Mouse (Mus musculus): ENCODE results near the gene Elof1. TPM values are rescaled to one million over a fixed set of nuclear protein-coding genes. Genes with fewer than 3 reads are reported as not detected.

Gene Elof1
- polyA plus RNA-seq, 1 experiment from 2014 or later: 196 TPM

GRCm38 (mm10) chr9:22134988-22135643 lies 18.1 kb upstream of the Elof1 start:
- WGBS: 77% methylated on average over 9 of the region's 9 CpGs
- Histone ChIP-seq H3K27ac (no peak overlapping the region), H3K4me3 (no peak overlapping the region), H3K4me2 (no peak overlapping the region), H3K9ac (no peak overlapping the region), H3K9me3 (no peaks in the 10 kb centered on the region), H3K27me3 (no peaks in the 10 kb centered on the region), H3K4me1 (peaks cover 15% of the 10 kb centered on the region), H3K36me3 (no peaks in the 10 kb centered on the region)
- ATAC-seq (ENCODE audit: borderline replicate concordance, extremely low read depth, low FRiP score, low TSS enrichment): no peak

DNA sequence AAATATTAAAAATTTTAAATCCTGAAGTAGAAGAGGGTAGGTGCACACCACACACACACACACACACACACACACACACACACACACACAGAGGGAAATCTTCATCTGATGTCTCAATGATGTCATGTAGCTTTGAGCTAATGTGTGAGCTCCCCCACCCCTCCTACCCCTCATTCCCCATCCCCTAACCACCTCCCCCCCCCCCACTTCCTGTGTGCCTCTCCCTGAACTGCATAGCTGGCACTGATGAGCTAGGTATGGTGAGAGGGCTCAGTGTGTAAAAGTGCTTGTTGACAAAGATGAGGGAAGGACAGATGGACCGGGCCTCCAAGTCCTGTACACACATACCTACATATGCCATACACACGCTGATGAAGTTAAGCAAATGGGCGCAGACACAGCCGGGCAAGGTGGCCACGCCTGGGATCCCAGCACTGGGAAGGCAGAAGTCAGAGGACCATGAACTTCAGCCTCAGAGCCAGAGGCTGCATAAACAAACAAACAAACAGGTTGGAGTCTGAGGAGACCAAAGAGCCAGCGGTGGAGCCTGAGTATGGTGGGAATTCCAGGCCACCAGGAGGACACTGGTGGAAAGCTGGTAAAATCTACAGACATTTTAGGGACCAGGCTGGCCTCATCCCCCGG lies 17.4 kb upstream of the Elof1 start:
- peaks cover 15% of the 10 kb centered on the region for H3K4me1 ChIP-seq
- no peak overlapping the region for H3K27ac ChIP-seq
- no peak for ATAC-seq (ENCODE audit: borderline replicate concordance, extremely low read depth, low FRiP score, low TSS enrichment)
- H3K9me3 ChIP-seq: no peaks in the 10 kb centered on the region
- H3K4me2 ChIP-seq: no peak overlapping the region
- H3K9ac ChIP-seq: no peak overlapping the region
- no peak overlapping the region for H3K4me3 ChIP-seq
- H3K36me3 ChIP-seq: no peaks in the 10 kb centered on the region
- H3K27me3 ChIP-seq: no peaks in the 10 kb centered on the region
- 67% methylated on average over 7 of the region's 7 CpGs for WGBS

DNA sequence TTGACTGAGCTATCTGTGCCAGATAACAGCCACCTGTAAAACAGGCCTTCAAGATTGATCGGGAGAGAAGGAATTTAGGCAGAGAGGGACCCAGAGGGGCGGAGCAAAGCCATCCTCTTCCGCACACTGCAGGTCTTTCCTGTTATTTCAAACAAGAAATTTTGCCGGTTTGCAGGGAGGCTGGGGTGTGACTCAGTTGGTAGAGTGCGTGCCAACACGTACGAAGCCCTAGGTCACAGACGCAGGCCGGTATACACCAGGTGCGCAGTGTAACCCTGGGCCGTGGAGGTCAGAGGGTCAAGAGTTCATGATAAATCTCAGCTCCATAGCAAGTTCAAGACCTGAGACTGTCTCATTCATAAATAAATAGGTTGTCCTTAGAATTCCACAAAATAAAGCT lies 15.2 kb upstream of the Elof1 start:
- Histone ChIP-seq H3K9ac (no peak overlapping the region), H3K36me3 (no peaks in the 10 kb centered on the region), H3K4me1 (peaks cover 15% of the 10 kb centered on the region), H3K4me2 (peak overlapping the region; percentile 85), H3K9me3 (no peaks in the 10 kb centered on the region), H3K4me3 (peak overlapping the region; percentile 37), H3K27me3 (no peaks in the 10 kb centered on the region), H3K27ac (no peak overlapping the region)
- ATAC-seq (ENCODE audit: borderline replicate concordance, extremely low read depth, low FRiP score, low TSS enrichment): no peak
- WGBS: 25% methylated on average over 11 of the region's 11 CpGs

DNA sequence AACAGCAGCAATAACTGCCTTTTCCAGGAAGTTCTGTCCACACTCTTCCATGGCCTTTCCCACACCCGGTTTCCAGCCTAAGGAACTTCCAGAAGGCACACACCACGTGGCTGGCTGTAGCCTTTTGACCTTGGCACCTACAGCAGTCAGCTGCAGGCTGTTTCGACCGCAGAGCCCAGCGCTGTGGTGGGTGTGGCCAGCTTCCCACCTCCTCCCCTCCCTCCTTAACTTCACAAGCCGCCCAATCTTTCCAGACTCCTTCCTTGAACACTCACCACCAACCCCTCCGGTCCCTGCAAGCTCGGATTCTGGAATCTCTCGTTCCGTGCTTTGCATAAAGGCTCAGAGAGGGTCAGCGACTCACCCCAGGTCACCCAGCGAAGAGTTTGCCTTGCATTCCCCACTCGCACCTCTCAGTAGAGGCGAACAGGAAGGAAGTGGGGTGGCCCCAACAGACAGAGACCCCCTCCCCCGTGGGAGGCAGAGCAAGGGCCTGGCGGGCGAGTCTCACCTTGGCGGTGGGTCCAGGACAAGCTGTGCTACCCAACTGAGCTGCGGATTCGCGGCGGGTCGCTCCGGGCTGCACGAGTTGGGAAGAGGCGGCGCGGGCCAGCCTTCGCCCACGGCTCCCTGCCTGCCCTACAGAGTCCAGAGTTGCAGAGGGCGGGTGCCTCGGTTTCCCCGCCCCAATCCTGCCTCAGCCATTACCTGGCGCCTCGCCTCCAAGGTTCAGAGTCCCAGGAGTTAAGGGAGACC lies 14.4 kb upstream of the Elof1 start:
- Histone ChIP-seq H3K9ac (peak overlapping the region; percentile 39), H3K9me3 (no peaks in the 10 kb centered on the region), H3K36me3 (no peaks in the 10 kb centered on the region), H3K4me1 (peaks cover 15% of the 10 kb centered on the region), H3K4me2 (peak overlapping the region; percentile 85), H3K27ac (no peak overlapping the region), H3K4me3 (peak overlapping the region; percentile 37), H3K27me3 (no peaks in the 10 kb centered on the region)
- WGBS: 2% methylated on average over 35 of the region's 35 CpGs
- ATAC-seq (ENCODE audit: borderline replicate concordance, extremely low read depth, low FRiP score, low TSS enrichment): peak; percentile 67; the same call in 1 of the 2 replicates

GRCm38 (mm10) chr9:22125246-22126027 lies 8.5 kb upstream of the Elof1 start:
- Histone ChIP-seq H3K27me3 (no peaks in the 10 kb centered on the region), H3K27ac (no peak overlapping the region), H3K4me3 (no peak overlapping the region), H3K9me3 (no peaks in the 10 kb centered on the region), H3K4me1 (no peaks in the 10 kb centered on the region), H3K36me3 (no peaks in the 10 kb centered on the region), H3K9ac (no peak overlapping the region), H3K4me2 (no peak overlapping the region)
- no peak for ATAC-seq (ENCODE audit: borderline replicate concordance, extremely low read depth, low FRiP score, low TSS enrichment)
- WGBS: 84% methylated on average over 15 of the region's 15 CpGs

- Histone ChIP-seq H3K4me1 (no peaks in the 10 kb centered on the region), H3K36me3 (no peaks in the 10 kb centered on the region), H3K4me2 (no peak overlapping the region), H3K4me3 (no peak overlapping the region), H3K27ac (no peak overlapping the region), H3K9ac (no peak overlapping the region), H3K27me3 (no peaks in the 10 kb centered on the region), H3K9me3 (no peaks in the 10 kb centered on the region)
- no peak for ATAC-seq (ENCODE audit: borderline replicate concordance, extremely low read depth, low FRiP score, low TSS enrichment)
- WGBS: 80% methylated on average over 3 of the region's 3 CpGs
Measured at GRCm38 (mm10) chr9:22124169-22124568, 7.2 kb upstream of the Elof1 start.

- no peak overlapping the region for H3K9ac ChIP-seq
- no peaks in the 10 kb centered on the region for H3K36me3 ChIP-seq
- no peak overlapping the region for H3K4me2 ChIP-seq
- H3K4me3 ChIP-seq: no peak overlapping the region
- H3K27ac ChIP-seq: no peak overlapping the region
- no peaks in the 10 kb centered on the region for H3K27me3 ChIP-seq
- 77% methylated on average over 7 of the region's 7 CpGs for WGBS
- no peak for ATAC-seq (ENCODE audit: borderline replicate concordance, extremely low read depth, low FRiP score, low TSS enrichment)
- H3K4me1 ChIP-seq: no peaks in the 10 kb centered on the region
- no peaks in the 10 kb centered on the region for H3K9me3 ChIP-seq
Measured at GRCm38 (mm10) chr9:22123069-22123609, 6.2 kb upstream of the Elof1 start.

DNA sequence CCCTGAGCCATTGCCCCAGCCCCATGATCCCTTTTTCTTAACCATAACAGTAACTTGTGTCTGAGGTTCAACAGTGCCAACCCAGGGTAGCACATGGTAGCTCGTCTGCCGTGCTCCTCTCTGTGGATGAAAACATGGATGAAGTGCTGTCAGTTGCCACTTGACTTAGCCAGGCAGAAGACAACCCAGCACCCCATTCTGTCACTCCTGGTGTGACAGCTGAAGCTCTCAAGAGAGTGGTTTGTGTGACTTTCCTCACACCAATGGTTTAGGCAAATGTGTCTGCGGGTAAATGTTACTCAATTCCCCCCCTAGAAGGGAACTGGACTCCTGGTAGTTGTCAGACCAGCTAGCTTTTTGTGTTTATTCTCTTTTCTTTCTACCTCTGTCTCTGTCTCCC lies 5.0 kb upstream of the Elof1 start:
- H3K36me3 ChIP-seq: no peaks in the 10 kb centered on the region
- no peak for ATAC-seq (ENCODE audit: borderline replicate concordance, extremely low read depth, low FRiP score, low TSS enrichment)
- H3K9ac ChIP-seq: no peak overlapping the region
- H3K27ac ChIP-seq: no peak overlapping the region
- H3K4me2 ChIP-seq: no peak overlapping the region
- WGBS: 50% methylated on average over 3 of the region's 3 CpGs
- no peaks in the 10 kb centered on the region for H3K9me3 ChIP-seq
- no peaks in the 10 kb centered on the region for H3K27me3 ChIP-seq
- H3K4me1 ChIP-seq: peaks cover 6% of the 10 kb centered on the region; the same call in 1 of the 2 replicates
- no peak overlapping the region for H3K4me3 ChIP-seq

GRCm38 (mm10) chr9:22121545-22121944 lies 4.6 kb upstream of the Elof1 start:
- no peak for ATAC-seq (ENCODE audit: borderline replicate concordance, extremely low read depth, low FRiP score, low TSS enrichment)
- H3K9me3 ChIP-seq: no peaks in the 10 kb centered on the region
- no peak overlapping the region for H3K4me2 ChIP-seq
- no peak overlapping the region for H3K27ac ChIP-seq
- no peaks in the 10 kb centered on the region for H3K36me3 ChIP-seq
- peaks cover 6% of the 10 kb centered on the region; the same call in 1 of the 2 replicates for H3K4me1 ChIP-seq
- H3K9ac ChIP-seq: no peak overlapping the region
- H3K4me3 ChIP-seq: no peak overlapping the region
- H3K27me3 ChIP-seq: no peaks in the 10 kb centered on the region

- no peak for ATAC-seq (ENCODE audit: borderline replicate concordance, extremely low read depth, low FRiP score, low TSS enrichment)
- no peak overlapping the region for H3K4me2 ChIP-seq
- H3K9me3 ChIP-seq: no peaks in the 10 kb centered on the region
- H3K9ac ChIP-seq: no peak overlapping the region
- H3K36me3 ChIP-seq: no peaks in the 10 kb centered on the region
- peaks cover 15% of the 10 kb centered on the region for H3K4me1 ChIP-seq
- no peak overlapping the region for H3K27ac ChIP-seq
- WGBS: 84% methylated on average over 4 of the region's 4 CpGs
- no peaks in the 10 kb centered on the region for H3K27me3 ChIP-seq
- no peak overlapping the region for H3K4me3 ChIP-seq
Measured at GRCm38 (mm10) chr9:22119543-22119942, 2.6 kb upstream of the Elof1 start.

- WGBS: 42% methylated on average over 10 of the region's 10 CpGs
Measured at GRCm38 (mm10) chr9:22117754-22118456, 933 bp upstream of the Elof1 start.

More at GRCm38 (mm10) chr9:22117754-22118456, 933 bp upstream of the Elof1 start:
- Histone ChIP-seq H3K4me3 (peak overlapping the region; percentile 76), H3K36me3 (peaks cover 7% of the 10 kb centered on the region), H3K27me3 (no peaks in the 10 kb centered on the region), H3K4me2 (peak overlapping the region; percentile 85), H3K27ac (peak overlapping the region; percentile 46; the same call in 1 of the 2 replicates), H3K9me3 (no peaks in the 10 kb centered on the region), H3K4me1 (peaks cover 15% of the 10 kb centered on the region), H3K9ac (peak overlapping the region; percentile 53; the same call in 1 of the 2 replicates)
- no peak for ATAC-seq (ENCODE audit: borderline replicate concordance, extremely low read depth, low FRiP score, low TSS enrichment)

Data from lung, embryonic 15.5 days (tissue).